In genomic region chr7:96519216-96519615, GRCm38 (mm10) we compare ENCODE assay signal across 9 mouse cellular contexts.
DNase-seq lines count a peak whose midpoint lies in the region; ATAC-seq and TF ChIP-seq lines count a peak whose summit lies in the region.
"Had no signal": no experiment of that assay in that cellular context is flagged by ENCODE, and none has a peak within 500 bp of the region (broad histone marks: within the 10 kb centered on the region; RNA-seq: fewer than 3 reads in every experiment).

No protein-coding gene starts in this region.

- no peak overlapping the region for H3K27ac ChIP-seq in heart, embryonic 12.5 days (ENCODE audit: poor library complexity, severe bottlenecking)
- no peak overlapping the region for H3K27ac ChIP-seq in forebrain, embryonic 11.5 days (ENCODE audit: low read depth, low read length)
- no peak overlapping the region for H3K27ac ChIP-seq in lung, embryonic 14.5 days (ENCODE audit: low read depth)
- H3K27ac ChIP-seq: liver, embryonic 13.5 days had no signal

- H3K27me3 ChIP-seq in heart, embryonic 12.5 days (replicated peaks) = peaks cover 50% of the 10 kb centered on the region
- H3K27me3 ChIP-seq in forebrain, embryonic 11.5 days (ENCODE audit: control insufficient read depth, insufficient read depth, low read length) = no peaks in the 10 kb centered on the region
- no peaks in the 10 kb centered on the region for H3K27me3 ChIP-seq in lung, embryonic 14.5 days (ENCODE audit: insufficient read depth, low read length)
- H3K27me3 ChIP-seq: liver, embryonic 13.5 days had no signal

- no peaks in the 10 kb centered on the region for H3K4me1 ChIP-seq in heart, embryonic 12.5 days (replicated peaks)
- no peaks in the 10 kb centered on the region; the same call in 1 of the 2 replicates for H3K4me1 ChIP-seq in forebrain, embryonic 11.5 days (replicated peaks; ENCODE audit: control insufficient read depth, insufficient read depth, low read length)
- no peaks in the 10 kb centered on the region for H3K4me1 ChIP-seq in lung, embryonic 14.5 days (ENCODE audit: insufficient read depth)
- H3K4me1 ChIP-seq: liver, embryonic 13.5 days had no signal

- 2% methylated on average over 2 of the region's 2 CpGs for WGBS in heart, embryonic 12.5 days
- 2% methylated on average over 2 of the region's 2 CpGs for WGBS in forebrain, embryonic 11.5 days
- 3% methylated on average over 2 of the region's 2 CpGs for WGBS in lung, embryonic 14.5 days

- no peaks in the 10 kb centered on the region for H3K36me3 ChIP-seq in heart, embryonic 12.5 days
- H3K36me3 ChIP-seq in forebrain, embryonic 11.5 days (ENCODE audit: control insufficient read depth, insufficient read depth, low read length) = no peaks in the 10 kb centered on the region
- no peaks in the 10 kb centered on the region for H3K36me3 ChIP-seq in lung, embryonic 14.5 days (ENCODE audit: insufficient read depth)
- H3K36me3 ChIP-seq: liver, embryonic 13.5 days had no signal

- ATAC-seq in heart, embryonic 12.5 days (ENCODE audit: insufficient number of reproducible peaks, low FRiP score) = no peak
- 0 out of 2 replicates have a peak, but pooled peaks have one; percentile 46 for ATAC-seq in forebrain, embryonic 11.5 days (replicated peaks; ENCODE audit: low FRiP score)
- no peak for ATAC-seq in lung, embryonic 14.5 days (ENCODE audit: insufficient read depth)

- peak; percentile 92 for TF ChIP-seq CTCF in lung, embryonic 14.5 days (IDR thresholded peaks at IDR 0.05; ENCODE audit: low read depth)

- no peak overlapping the region for H3K4me2 ChIP-seq in heart, embryonic 12.5 days
- H3K4me2 ChIP-seq in forebrain, embryonic 11.5 days (ENCODE audit: low read depth, low read length, severe bottlenecking) = no peak overlapping the region
- H3K4me2 ChIP-seq in lung, embryonic 14.5 days = no peak overlapping the region
- H3K4me2 ChIP-seq: liver, embryonic 13.5 days had no signal

- H3K9me3 ChIP-seq in heart, embryonic 12.5 days (replicated peaks) = no peaks in the 10 kb centered on the region
- no peaks in the 10 kb centered on the region for H3K9me3 ChIP-seq in forebrain, embryonic 11.5 days (ENCODE audit: control insufficient read depth, low read length)
- H3K9me3 ChIP-seq in lung, embryonic 14.5 days (ENCODE audit: low read depth, low read length) = no peaks in the 10 kb centered on the region
- H3K9me3 ChIP-seq: liver, embryonic 13.5 days had no signal

- peak; percentile 33 to 55 for DNase-seq in heart, adult 18-20 months
- DNase-seq in 416B (ENCODE audit: low read depth) = peak; percentile 33
- DNase-seq in adrenal gland, postnatal 14 days = peak; percentile 55
- no peak for DNase-seq in forebrain, embryonic 11.5 days (ENCODE audit: low spot score)
- DNase-seq in lung, embryonic 14.5 days = peak; percentile 72
- DNase-seq in yolk sac, embryonic 10.5 days (ENCODE audit: low spot score) = peak; percentile 23
- DNase-seq in gastrocnemius, postnatal 4 days (ENCODE audit: low spot score in 2 of 2) = no peak
- DNase-seq: liver, embryonic 13.5 days had no signal

- H3K9ac ChIP-seq in heart, embryonic 12.5 days = no peak overlapping the region
- H3K9ac ChIP-seq in forebrain, embryonic 11.5 days (ENCODE audit: low read length) = no peak overlapping the region
- no peak overlapping the region for H3K9ac ChIP-seq in lung, embryonic 14.5 days
- H3K9ac ChIP-seq: liver, embryonic 13.5 days had no signal

- H3K4me3 ChIP-seq in heart, embryonic 12.5 days = no peak overlapping the region
- no peak overlapping the region for H3K4me3 ChIP-seq in forebrain, embryonic 11.5 days (ENCODE audit: low read depth, low read length)
- H3K4me3 ChIP-seq in lung, embryonic 14.5 days (ENCODE audit: low read depth, low read length) = no peak overlapping the region
- H3K4me3 ChIP-seq: liver, embryonic 13.5 days had no signal

Comparison
In these comparisons a context has a peak if more than half of its experiments do, and no peak if none do; other contexts are left out.
1. DNase-seq: peak in heart, adult 18-20 months (2 of 2), 416B (single experiment), adrenal gland, postnatal 14 days (single experiment), lung, embryonic 14.5 days (single experiment) and yolk sac, embryonic 10.5 days (single experiment); none in forebrain, embryonic 11.5 days (single experiment) and gastrocnemius, postnatal 4 days (0 of 2).